Mouse (Mus musculus): ENCODE data around the gene S100a1. TPM values are rescaled to one million over a fixed set of nuclear protein-coding genes. Genes with fewer than 3 reads are reported as not detected.

The S100a1 gene
- total RNA-seq, 2 experiments from 2014 or later, result 119 to 123 TPM

DNA sequence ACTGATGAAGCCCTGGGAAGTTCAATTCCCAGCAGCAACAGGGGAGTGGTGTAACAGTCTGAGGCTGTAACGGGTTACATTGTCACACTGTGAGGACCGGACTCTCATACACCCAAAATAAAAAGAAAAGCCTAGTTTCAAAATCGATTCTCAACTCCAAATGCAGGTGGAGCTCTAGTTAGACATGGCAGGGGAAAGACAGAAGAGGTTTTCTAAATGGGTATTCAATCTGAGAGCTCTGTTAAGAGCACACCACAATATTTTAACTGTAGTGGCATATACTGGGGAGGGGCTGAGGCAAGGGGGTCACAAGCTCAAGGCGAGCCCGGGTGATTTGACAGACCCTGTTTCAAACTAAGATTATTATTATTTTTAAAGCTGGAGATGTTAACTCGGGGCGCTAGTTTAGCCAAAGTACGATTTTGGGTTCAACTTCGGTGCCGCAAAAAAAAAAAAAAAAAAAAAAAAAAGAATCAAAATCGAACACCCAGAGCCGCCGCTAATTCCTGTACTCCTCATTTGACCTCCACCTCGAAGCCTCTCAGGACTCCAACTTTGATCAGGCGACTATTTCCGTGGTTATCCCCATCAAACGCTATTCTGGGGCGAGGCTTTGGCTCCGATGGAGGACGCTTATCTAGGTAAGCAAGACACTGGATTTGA is 5.8 kb downstream of the S100a1 start:
- intact Hi-C loops (cut with DNase I), result loop anchor here (2.0 to 5.0 kb wide), 3 partner anchors 76 to 144 kb away; partner anchors contain the start of gene S100a7a
- Histone ChIP-seq H3K27ac (peak overlapping the region; percentile 99), H3K4me3 (peak overlapping the region; percentile 62)
- no peak; the same call in none of the 2 replicates for TF ChIP-seq CTCF (IDR thresholded peaks at IDR 0.05)
- no peak for DNase-seq (ENCODE audit: extremely low spot score in 1 of 2, low spot score in 2 of 2)

- intact Hi-C loops (cut with DNase I), result loop anchor here (5.0 kb wide), 2 partner anchors 111 to 146 kb away; partner anchors contain the start of gene S100a7a
Measured at GRCm38 (mm10) chr3:90506362-90506761, 7.8 kb downstream of the S100a1 start.

GRCm38 (mm10) chr3:90505216-90505615 is 9.0 kb downstream of the S100a1 start:
- intact Hi-C loops (cut with DNase I), result loop anchor here (5.0 kb wide), 2 partner anchors 112 to 147 kb away; partner anchors contain the start of gene S100a7a
- no peak for DNase-seq (ENCODE audit: extremely low spot score in 1 of 2, low spot score in 2 of 2)
- Histone ChIP-seq H3K4me3 (no peak overlapping the region), H3K27ac (no peak overlapping the region)
- no peak for TF ChIP-seq CTCF (IDR thresholded peaks at IDR 0.05)

More at GRCm38 (mm10) chr3:90506362-90506761, 7.8 kb downstream of the S100a1 start:
- DNase-seq (ENCODE audit: extremely low spot score in 1 of 2, low spot score in 2 of 2), result no peak
- Histone ChIP-seq H3K4me3 (no peak overlapping the region), H3K27ac (no peak overlapping the region)
- no peak for TF ChIP-seq CTCF (IDR thresholded peaks at IDR 0.05)

DNA sequence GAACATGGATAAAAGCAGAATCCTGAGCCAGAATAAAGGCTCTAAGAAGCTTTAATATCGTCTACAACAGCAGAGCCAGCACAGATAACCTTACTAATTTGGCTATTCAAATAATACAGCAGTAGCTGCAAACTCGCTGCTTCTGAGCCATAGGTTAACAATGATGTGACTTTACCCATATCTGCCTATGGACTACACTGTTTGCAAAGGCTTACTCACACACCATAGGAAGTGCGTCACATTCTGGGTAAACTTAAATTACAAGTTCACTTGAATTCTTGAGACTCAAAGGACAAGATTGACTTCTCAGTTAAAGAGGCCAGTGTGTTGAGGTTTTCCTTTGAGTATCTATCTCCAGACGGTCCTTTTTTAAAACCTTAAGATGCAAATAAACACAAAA is 10.7 kb downstream of the S100a1 start:
- no peak overlapping the region for H3K27ac ChIP-seq
- no peak for DNase-seq (ENCODE audit: extremely low spot score in 1 of 2, low spot score in 2 of 2)
- intact Hi-C loops (cut with DNase I), result no loop called here
- no peak for TF ChIP-seq CTCF (IDR thresholded peaks at IDR 0.05)
- no peak overlapping the region for H3K4me3 ChIP-seq

GRCm38 (mm10) chr3:90497597-90497996 is 16.6 kb downstream of the S100a1 start:
- no peak overlapping the region for H3K27ac ChIP-seq
- intact Hi-C loops (cut with DNase I), result no loop called here
- H3K4me3 ChIP-seq, result no peak overlapping the region
- no peak for DNase-seq (ENCODE audit: extremely low spot score in 1 of 2, low spot score in 2 of 2)
- no peak for TF ChIP-seq CTCF (IDR thresholded peaks at IDR 0.05)

DNA sequence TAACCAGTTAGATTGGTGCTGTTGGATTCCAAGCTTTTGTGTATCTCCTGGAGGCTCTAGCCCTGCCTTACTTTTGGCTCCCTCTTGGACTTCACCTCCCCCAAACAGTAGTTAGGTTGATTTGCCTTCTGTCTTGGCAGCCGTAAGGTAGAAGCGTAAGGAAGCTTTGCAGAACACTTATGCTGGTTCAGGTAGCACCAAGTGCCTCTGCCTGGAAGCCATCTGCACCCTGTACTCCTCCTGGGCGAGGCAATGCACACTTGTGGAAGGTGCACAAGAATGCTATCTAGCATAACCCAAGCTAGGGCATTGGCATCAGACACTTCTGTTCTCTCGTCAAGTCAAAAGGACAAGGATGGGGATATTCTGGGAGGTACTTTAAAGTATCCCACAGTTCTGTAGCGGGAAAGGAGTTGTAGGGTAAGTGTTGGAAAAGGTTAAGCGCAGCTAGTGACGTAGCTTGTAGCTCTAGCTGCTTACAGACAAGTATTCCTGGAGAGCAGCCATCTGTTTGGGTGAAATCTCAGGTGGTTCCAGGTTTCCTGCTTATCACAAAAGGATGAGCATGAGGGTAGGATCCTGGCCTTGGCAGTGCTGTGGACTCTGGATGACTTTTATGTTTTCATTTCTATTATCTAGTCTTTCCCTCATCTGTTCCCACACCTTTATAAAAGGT is 18.2 kb downstream of the S100a1 start:
- DNase-seq (ENCODE audit: extremely low spot score in 1 of 2, low spot score in 2 of 2), result no peak
- intact Hi-C loops (cut with DNase I), result no loop called here
- Histone ChIP-seq H3K27ac (no peak overlapping the region), H3K4me3 (no peak overlapping the region)
- no peak for TF ChIP-seq CTCF (IDR thresholded peaks at IDR 0.05)

DNA sequence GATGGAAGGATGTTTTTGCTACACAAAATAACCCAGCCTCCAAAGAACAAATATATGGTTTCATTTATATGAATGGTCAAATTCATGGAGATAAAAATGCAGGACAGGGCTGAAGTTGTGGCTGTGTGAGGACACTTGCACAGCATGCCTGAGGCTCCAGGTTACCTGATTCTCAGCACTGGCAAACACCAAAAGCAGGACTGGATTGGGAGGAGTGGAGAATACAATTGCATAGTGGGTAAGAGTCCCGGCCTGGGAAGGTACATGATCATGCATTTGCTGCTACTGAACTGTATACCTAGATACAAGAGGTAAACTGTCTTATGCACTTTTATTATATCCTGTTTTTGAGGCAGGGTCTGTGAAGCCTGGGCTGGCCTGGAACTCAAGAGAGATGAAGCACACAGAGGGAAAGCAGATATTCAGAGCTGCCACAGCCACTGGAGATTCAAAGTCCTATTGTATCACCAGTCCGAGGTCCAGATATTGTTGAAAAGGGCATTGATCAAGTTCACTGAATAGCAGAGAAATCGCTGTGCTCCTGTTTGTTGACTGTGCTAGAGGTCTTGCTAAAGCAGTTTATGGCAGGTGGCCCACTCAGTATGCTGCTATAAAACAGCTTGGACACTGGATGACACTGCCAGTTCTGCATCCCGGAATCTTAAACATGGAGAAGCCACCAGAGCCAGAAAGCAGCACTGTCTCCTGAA is 20.2 kb downstream of the S100a1 start:
- intact Hi-C loops (cut with DNase I), result no loop called here
- Histone ChIP-seq H3K4me3 (no peak overlapping the region), H3K27ac (no peak overlapping the region)
- no peak for TF ChIP-seq CTCF (IDR thresholded peaks at IDR 0.05)
- DNase-seq (ENCODE audit: extremely low spot score in 1 of 2, low spot score in 2 of 2), result no peak

DNA sequence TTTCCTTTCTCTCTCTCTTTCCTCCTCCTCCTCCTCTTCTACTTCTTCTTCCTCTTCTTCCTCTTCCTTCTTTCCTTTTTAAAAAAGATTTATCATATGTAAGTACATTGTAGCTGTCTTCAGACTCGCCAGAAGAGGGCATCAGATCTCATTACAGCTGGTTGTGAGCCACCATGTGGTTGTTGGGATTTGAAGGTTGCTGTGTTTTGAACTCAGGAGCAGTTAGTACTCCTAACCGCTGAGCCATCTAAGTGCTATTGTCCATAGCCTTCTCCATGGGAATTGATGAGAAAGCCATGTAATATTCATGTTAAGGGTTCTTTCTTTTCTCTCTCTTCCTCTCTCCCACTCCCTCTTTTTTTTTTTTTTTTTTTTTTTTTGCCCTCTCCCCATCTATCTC is 22.8 kb downstream of the S100a1 start:
- TF ChIP-seq CTCF (IDR thresholded peaks at IDR 0.05), result no peak; the same call in none of the 2 replicates
- no peak for DNase-seq (ENCODE audit: extremely low spot score in 1 of 2, low spot score in 2 of 2)
- no peak overlapping the region for H3K27ac ChIP-seq
- H3K4me3 ChIP-seq, result no peak overlapping the region; the same call in 1 of the 2 replicates
- intact Hi-C loops (cut with DNase I), result loop anchor here (1.0 to 2.0 kb wide), 3 partner anchors 123 to 218 kb away; no protein-coding TSS in a partner anchor

GRCm38 (mm10) chr3:90490696-90491256 is 23.4 kb downstream of the S100a1 start, which contains the start of gene Snapin:
TSS of gene Snapin (minus strand) at chr3:90491033.
- TF ChIP-seq CTCF (IDR thresholded peaks at IDR 0.05), result peak; percentile 79
- peak within 1 kb of the TSS; percentile 94 for H3K4me3 ChIP-seq
- intact Hi-C loops (cut with DNase I), result loop anchor here (1.0 to 2.0 kb wide), 3 partner anchors 124 to 219 kb away; no protein-coding TSS in a partner anchor
- DNase-seq (ENCODE audit: extremely low spot score in 1 of 2, low spot score in 2 of 2), result peak; percentile 92 to 95
- H3K27ac ChIP-seq, result peak within 1 kb of the TSS; percentile 98

DNA sequence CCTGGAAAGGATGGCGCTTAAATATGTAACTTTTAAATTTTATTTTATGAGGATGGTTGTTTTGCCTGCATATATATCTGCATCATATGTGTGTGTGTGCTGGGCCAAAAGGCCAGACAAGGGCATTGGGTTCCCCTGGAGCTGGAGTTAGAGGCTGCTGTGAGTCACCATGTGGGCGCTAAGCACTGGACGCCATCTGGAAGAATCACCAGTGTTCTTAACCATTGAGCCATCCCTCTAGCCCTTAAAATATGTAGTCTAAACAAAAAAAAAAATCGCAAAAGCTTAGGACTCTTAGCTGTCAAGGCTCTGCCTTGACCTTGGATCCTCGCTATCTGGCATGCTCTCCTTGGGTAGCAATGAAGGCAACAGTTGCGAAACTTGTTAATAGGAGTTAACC is 25.6 kb downstream of the S100a1 start:
- intact Hi-C loops (cut with DNase I), result no loop called here

DNA sequence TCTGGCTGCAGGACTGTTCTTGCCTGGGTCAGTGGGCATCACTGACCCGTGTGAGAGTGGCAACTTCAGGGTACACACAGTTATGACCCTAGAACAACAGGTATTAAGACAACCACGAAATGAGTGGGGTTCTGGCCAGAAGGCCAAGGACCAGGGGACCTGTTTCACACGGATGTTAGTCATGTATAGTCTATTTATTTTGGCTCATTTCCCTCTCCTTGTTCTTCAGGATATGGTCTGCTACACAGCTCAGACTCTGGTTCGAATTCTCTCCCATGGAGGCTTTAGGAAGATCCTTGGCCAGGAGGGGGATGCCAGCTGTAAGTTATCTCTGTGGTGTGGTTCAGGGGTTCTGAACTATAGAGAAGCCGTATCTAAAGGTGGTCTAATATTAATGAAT is 27.2 kb downstream of the S100a1 start:
- no peak overlapping the region for H3K27ac ChIP-seq
- DNase-seq (ENCODE audit: extremely low spot score in 1 of 2, low spot score in 2 of 2), result no peak
- no peak overlapping the region for H3K4me3 ChIP-seq
- intact Hi-C loops (cut with DNase I), result no loop called here
- TF ChIP-seq CTCF (IDR thresholded peaks at IDR 0.05), result no peak

More for the DNA sequence above, 25.6 kb downstream of the S100a1 start:
- Histone ChIP-seq H3K4me3 (no peak overlapping the region), H3K27ac (no peak overlapping the region)
- DNase-seq (ENCODE audit: extremely low spot score in 1 of 2, low spot score in 2 of 2), result no peak
- no peak for TF ChIP-seq CTCF (IDR thresholded peaks at IDR 0.05)

Measured in left cerebral cortex, adult 2 months (tissue).